Mouse (Mus musculus): ENCODE results near the gene Gps1. TPM values are rescaled to one million over a fixed set of nuclear protein-coding genes. Genes with fewer than 3 reads are reported as not detected.

Gene Gps1
- polyA plus RNA-seq, 1 experiment from 2014 or later = 207 TPM

DNA sequence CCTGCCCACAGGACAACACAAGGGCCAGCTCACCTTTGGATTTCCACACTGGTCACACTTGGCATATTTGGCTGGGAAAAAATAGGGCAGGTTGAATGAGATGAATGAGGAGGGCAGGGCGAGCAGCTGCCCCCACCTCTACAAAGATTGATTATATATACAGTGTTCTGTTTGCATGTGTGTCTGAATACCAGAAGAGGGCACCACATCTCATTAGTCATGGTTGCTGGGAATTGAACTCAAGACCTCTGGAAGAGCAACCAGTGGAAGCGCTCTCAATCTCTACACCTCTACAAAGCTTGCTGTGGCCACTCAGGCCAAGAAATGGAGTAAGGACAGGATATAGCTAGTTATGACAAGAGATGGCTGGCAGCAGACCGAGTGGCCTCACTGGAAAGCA, 5.7 kb downstream of the Gps1 start:
- Histone ChIP-seq H3K36me3 (peaks cover 86% of the 10 kb centered on the region), H3K9me3 (no peaks in the 10 kb centered on the region), H3K9ac (no peak overlapping the region), H3K4me2 (no peak overlapping the region), H3K4me1 (peaks cover 19% of the 10 kb centered on the region), H3K4me3 (no peak overlapping the region), H3K27ac (no peak overlapping the region), H3K27me3 (no peaks in the 10 kb centered on the region)
- no peak for ATAC-seq (ENCODE audit: insufficient number of reproducible peaks, low FRiP score, low TSS enrichment, low read depth)
- WGBS = 87% methylated on average over 3 of the region's 3 CpGs

DNA sequence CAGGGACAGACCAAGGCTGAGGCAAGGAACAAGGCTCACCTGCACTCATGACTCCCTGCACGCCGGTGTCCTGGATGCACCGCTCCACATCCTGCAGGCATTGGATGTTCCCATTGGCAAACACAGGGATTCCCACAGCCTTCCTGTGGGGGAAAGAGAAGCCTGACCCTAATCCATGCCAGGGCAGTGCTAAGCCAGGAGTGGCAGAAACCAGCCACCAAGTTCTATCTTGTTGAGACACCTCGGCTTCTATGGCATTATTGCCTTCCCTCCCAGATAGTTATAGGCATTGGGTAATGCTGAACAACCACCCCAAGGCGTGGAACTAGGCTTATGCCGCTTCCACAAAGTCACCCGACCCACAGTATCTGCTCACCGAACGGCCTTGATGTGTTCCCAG, 8.6 kb downstream of the Gps1 start:
- no peak overlapping the region for H3K4me3 ChIP-seq

DNA sequence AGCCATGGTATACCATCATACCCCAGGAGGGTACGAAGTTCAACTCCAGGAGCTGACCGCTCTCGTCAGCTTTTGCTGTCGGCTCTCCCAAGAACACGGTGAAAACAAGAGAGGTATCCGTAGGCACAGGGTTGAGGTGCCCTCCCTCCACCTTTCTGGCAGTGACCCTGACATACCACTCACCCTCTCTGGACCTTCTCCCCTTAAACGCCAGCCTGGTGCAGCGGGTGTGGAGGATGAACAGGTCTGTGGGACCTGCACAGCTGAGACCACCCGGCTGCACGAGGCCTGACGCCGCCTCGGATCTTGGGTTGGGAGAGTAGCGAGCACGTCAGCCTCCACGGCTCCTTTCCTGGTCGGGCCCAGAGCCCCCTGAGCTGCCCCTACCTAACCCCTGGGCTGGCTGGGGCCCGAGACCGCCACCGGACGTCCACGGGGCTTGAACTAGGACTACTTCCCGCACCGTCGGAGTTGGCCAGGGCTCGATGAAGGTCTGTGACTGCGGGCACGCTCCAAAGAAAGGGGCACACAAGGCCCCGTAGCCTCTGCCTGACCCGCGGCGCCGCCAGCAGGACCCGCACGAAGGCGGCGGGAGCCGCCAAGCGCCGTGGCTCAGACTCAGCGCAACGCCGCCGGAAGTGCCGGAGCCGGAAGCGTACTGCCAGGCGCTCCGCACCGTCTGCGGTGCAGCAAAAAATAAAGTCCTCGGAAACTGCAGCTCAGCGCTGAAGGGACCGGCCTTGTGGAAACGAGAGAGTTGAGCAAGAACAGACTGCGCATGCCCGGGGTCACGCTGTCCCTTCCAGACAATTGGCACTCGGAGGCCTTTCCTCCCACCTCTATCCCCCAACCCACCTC, 11.9 kb downstream of the Gps1 start, which contains the start of gene Dus1l:
Gene Dus1l, minus strand, starts transcription at position 648 of the 858 bp plus-strand sequence.
- no peaks in the 10 kb centered on the region for H3K9me3 ChIP-seq
- H3K27me3 ChIP-seq = no peaks in the 10 kb centered on the region
- H3K4me2 ChIP-seq = peak within 1 kb of the TSS; percentile 90
- peak; percentile 84 for ATAC-seq (ENCODE audit: insufficient number of reproducible peaks, low FRiP score, low TSS enrichment, low read depth)
- H3K36me3 ChIP-seq = peaks cover 38% of the 10 kb centered on the region
- H3K27ac ChIP-seq = peak within 1 kb of the TSS; percentile 77
- peak within 1 kb of the TSS; percentile 100 for H3K4me3 ChIP-seq
- WGBS = 2% methylated on average over 59 of the region's 59 CpGs
- peak within 1 kb of the TSS; percentile 99 for H3K9ac ChIP-seq
- H3K4me1 ChIP-seq = peaks cover 32% of the 10 kb centered on the region

More for the DNA sequence above, 8.6 kb downstream of the Gps1 start:
- no peak for ATAC-seq (ENCODE audit: insufficient number of reproducible peaks, low FRiP score, low TSS enrichment, low read depth)
- Histone ChIP-seq H3K27me3 (no peaks in the 10 kb centered on the region), H3K27ac (no peak overlapping the region), H3K9ac (no peak overlapping the region), H3K4me2 (no peak overlapping the region), H3K9me3 (no peaks in the 10 kb centered on the region), H3K4me1 (peaks cover 22% of the 10 kb centered on the region), H3K36me3 (peaks cover 69% of the 10 kb centered on the region)
- WGBS = 93% methylated on average over 9 of the region's 9 CpGs

DNA sequence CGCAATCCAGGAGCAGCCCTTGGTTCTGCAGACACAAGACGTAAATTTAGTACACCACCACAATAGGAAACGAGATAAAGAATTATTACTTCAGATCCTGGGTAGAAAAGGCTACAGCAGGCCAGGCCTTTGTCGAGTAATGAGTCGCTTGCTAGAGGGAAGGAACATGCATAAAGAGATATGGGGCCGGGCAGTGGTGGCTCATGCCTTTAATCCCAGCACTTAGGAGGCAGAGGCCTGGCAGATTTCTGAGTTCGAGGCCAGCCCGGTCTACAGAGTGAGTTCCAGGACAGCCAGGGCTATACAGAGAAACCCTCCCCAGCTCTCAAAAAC, 12.5 kb downstream of the Gps1 start:
- peaks cover 32% of the 10 kb centered on the region for H3K4me1 ChIP-seq
- 31% methylated on average over 8 of the region's 8 CpGs for WGBS
- peak overlapping the region; percentile 68 for H3K27ac ChIP-seq
- H3K4me2 ChIP-seq = peak overlapping the region; percentile 90
- peaks cover 32% of the 10 kb centered on the region for H3K36me3 ChIP-seq
- peak overlapping the region; percentile 100 for H3K4me3 ChIP-seq
- H3K27me3 ChIP-seq = no peaks in the 10 kb centered on the region
- ATAC-seq (ENCODE audit: insufficient number of reproducible peaks, low FRiP score, low TSS enrichment, low read depth) = no peak
- H3K9me3 ChIP-seq = no peaks in the 10 kb centered on the region
- H3K9ac ChIP-seq = no peak overlapping the region

DNA sequence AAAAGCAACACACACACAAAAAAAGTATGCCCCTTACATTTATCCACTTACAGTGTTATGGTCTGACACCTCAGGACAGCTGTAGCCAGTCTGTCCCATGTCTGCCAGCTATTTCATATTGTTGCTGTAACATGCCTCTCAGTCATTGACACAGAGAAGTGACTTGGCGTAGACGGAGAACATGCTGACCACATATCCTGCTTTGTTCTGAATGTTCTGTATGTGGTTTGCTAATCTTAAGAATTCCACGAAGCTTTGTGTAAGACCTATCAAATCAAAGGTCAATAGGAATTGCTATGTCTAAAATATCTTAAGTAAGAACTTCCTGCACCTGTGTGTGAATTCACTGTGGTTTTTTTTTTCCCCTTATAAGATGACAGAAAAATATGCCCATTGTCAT, 14.2 kb downstream of the Gps1 start:
- WGBS = 91% methylated on average over 3 of the region's 3 CpGs
- no peak for ATAC-seq (ENCODE audit: insufficient number of reproducible peaks, low FRiP score, low TSS enrichment, low read depth)

DNA sequence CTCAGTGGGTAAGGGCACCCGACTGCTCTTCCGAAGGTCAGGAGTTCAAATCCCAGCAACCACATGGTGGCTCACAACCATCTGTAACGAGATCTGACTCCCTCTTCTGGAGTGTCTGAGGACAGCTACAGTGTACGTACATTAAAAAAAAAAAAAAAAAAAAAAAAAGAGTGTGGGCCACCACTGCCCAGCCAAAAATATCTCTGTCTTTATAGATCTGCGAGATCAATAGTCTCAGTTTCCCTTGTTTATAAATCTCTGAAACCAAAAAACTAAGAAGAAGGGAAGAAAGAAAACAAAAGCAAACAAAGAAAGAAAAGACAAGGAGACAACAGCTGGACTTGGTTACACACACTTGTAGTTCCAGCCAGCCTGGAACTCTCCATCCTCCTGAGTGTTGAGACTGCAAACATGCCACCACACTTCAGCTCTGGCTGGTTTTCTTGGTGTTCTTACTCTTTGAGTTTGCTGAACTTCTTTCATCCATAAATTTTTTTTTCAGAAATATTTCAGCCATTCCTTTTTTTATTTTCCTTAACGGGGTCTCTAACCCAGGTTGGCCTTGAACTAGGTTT, 15.3 kb downstream of the Gps1 start:
- H3K36me3 ChIP-seq = peaks cover 4% of the 10 kb centered on the region
- H3K9me3 ChIP-seq = no peaks in the 10 kb centered on the region
- ATAC-seq (ENCODE audit: insufficient number of reproducible peaks, low FRiP score, low TSS enrichment, low read depth) = no peak
- 64% methylated on average over 6 of the region's 6 CpGs for WGBS
- no peak overlapping the region for H3K9ac ChIP-seq
- no peaks in the 10 kb centered on the region for H3K27me3 ChIP-seq
- H3K4me3 ChIP-seq = no peak overlapping the region
- H3K27ac ChIP-seq = peak overlapping the region; percentile 60; the same call in 1 of the 2 replicates
- no peak overlapping the region for H3K4me2 ChIP-seq
- peaks cover 29% of the 10 kb centered on the region for H3K4me1 ChIP-seq

More for the DNA sequence above, 14.2 kb downstream of the Gps1 start:
- peaks cover 32% of the 10 kb centered on the region for H3K4me1 ChIP-seq
- H3K9me3 ChIP-seq = no peaks in the 10 kb centered on the region
- no peaks in the 10 kb centered on the region for H3K27me3 ChIP-seq
- H3K4me3 ChIP-seq = no peak overlapping the region
- H3K9ac ChIP-seq = no peak overlapping the region
- peaks cover 16% of the 10 kb centered on the region for H3K36me3 ChIP-seq
- H3K27ac ChIP-seq = no peak overlapping the region
- no peak overlapping the region for H3K4me2 ChIP-seq

DNA sequence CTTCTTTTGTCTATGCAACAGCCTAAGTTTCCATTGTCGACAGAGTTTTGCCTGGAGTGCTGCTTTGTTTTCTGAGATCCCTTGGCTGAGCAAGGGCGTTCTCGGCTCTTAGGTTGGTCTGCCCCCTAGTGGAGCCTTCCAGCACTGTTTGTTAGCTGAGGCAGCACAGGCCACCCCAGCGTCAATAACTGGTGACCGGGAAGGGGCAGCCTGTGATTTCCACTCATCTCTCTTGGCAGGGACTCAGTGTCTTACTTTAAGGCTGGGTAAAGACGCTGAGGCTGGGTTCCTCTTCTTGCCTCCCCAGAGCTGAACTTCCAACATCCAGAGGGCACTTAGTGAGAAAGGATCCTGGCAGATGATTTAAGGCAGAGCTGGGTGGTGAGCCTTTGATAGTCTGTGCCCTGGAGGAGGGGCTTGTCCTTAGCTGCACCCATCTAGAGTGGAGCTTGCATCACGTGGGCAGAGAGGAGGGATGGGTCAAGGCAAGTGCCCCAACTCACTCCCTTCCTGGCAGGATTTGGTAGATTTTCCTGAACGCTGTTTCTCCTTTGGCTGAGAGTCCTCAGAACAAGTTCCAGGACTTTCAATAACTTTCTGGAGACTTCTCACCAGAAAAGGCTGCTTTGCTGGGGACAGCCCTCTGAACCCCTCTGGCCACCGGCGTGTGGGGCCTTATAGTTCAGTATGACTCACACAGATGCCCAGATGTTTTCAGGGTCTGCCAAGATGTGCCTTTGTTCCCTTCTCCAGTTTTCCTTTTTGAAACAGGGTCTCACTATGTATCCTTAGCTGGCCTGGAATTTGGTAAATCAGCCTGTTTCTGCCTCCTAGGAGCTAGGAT, 16.2 kb downstream of the Gps1 start:
- WGBS = 5% methylated on average over 10 of the region's 10 CpGs
- H3K4me1 ChIP-seq = peaks cover 20% of the 10 kb centered on the region
- peak overlapping the region; percentile 8; the same call in 1 of the 2 replicates for H3K4me2 ChIP-seq
- no peak overlapping the region for H3K4me3 ChIP-seq
- H3K9me3 ChIP-seq = no peaks in the 10 kb centered on the region
- ATAC-seq (ENCODE audit: insufficient number of reproducible peaks, low FRiP score, low TSS enrichment, low read depth) = peak; percentile 69
- peak overlapping the region; percentile 60 for H3K27ac ChIP-seq
- peaks cover 5% of the 10 kb centered on the region; the same call in 1 of the 2 replicates for H3K36me3 ChIP-seq
- H3K9ac ChIP-seq = no peak overlapping the region
- no peaks in the 10 kb centered on the region for H3K27me3 ChIP-seq

DNA sequence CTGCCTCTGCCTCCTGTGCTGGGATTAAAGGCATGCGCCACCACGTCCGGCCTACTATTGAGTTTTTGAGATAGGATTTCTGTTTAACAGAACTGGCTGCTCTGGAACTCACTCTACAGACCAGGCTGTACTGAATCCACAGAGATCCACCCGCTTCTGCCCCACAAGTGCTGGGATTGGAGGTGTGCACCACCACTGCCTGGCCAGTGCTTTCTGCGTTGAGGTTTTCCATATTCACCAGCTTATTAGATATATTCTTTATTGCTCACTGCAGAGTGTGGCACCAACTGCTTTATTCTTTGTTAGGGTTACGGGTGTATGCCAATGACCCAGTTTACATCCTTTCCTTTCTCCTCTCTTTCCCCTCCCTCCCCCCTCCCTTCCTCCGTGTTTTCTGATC, 20.2 kb downstream of the Gps1 start:
- WGBS = 75% methylated on average over 7 of the region's 7 CpGs
- no peaks in the 10 kb centered on the region for H3K9me3 ChIP-seq
- no peak overlapping the region for H3K4me3 ChIP-seq
- ATAC-seq (ENCODE audit: insufficient number of reproducible peaks, low FRiP score, low TSS enrichment, low read depth) = no peak
- H3K36me3 ChIP-seq = peaks cover 44% of the 10 kb centered on the region
- H3K4me1 ChIP-seq = peaks cover 10% of the 10 kb centered on the region
- no peaks in the 10 kb centered on the region for H3K27me3 ChIP-seq
- no peak overlapping the region for H3K4me2 ChIP-seq
- H3K27ac ChIP-seq = no peak overlapping the region
- H3K9ac ChIP-seq = no peak overlapping the region

DNA sequence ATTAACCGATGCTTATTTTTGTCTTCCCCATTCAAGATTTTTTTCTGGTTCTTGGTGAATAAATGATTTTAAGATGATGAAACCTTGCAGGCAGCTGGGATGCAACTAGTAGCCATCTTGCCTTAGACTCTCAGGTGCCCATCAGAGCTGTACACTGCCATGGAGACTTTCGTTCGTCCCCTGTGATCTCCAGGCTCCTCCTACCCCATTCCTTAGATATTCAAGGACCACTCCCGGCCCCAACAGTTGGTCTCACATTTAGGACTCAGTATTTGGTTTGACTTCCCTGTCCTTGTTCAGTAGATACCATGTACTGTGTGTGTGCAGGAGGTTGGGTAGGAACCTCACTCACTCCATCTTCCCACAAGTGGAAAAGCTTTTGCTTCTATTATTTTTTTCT, 20.7 kb downstream of the Gps1 start:
- peaks cover 49% of the 10 kb centered on the region for H3K36me3 ChIP-seq
- H3K4me1 ChIP-seq = peaks cover 10% of the 10 kb centered on the region
- no peak for ATAC-seq (ENCODE audit: insufficient number of reproducible peaks, low FRiP score, low TSS enrichment, low read depth)
- no peaks in the 10 kb centered on the region for H3K9me3 ChIP-seq
- no peak overlapping the region for H3K27ac ChIP-seq
- H3K27me3 ChIP-seq = no peaks in the 10 kb centered on the region
- H3K9ac ChIP-seq = no peak overlapping the region
- no peak overlapping the region for H3K4me2 ChIP-seq
- WGBS = 72% methylated on average over 4 of the region's 4 CpGs
- no peak overlapping the region for H3K4me3 ChIP-seq

DNA sequence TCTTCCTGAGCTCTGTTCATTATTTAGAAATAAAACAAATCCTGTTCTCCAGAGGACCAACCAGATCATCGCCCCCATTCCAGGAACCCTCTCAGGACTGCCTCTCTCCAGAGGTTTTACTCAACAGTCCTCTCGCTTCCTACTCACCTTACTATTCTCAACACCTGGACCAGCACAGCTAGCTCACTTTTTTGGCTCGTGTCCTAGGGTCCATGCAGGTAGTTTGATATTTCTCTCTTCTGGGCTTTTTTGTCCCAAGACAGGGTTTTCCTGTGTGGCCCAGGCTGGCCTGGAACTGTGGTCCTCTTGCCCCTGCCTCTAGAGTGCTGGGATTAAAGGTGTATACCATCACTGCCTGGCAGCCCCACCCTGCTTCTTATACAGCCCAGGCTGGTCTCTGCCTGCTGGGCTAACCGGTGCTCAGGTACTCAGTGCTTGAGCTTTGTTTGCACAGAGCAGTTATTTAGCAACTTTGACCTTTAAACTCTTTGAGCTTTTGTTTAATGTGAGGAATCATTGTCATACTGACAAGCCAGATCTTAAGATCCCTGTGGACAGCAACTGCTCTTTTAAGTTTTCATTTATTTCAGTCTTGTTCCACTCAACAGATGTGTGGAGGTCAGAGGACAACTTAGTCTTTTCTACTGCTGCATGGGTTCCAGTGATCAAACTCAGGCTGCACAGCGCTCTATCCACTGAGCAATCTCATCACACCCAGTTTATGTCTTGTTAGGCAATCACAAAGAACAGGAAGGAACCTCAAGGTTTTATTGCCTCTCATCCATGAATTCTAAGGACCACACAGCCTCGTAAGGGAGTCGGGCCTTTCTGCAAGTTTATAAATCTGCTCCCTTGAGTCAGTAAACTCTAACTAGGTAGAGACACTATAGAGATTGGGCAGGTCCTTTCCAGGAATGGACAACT, 21.6 kb downstream of the Gps1 start:
- no peaks in the 10 kb centered on the region for H3K9me3 ChIP-seq
- no peaks in the 10 kb centered on the region for H3K27me3 ChIP-seq
- H3K4me1 ChIP-seq = peaks cover 2% of the 10 kb centered on the region
- H3K4me3 ChIP-seq = no peak overlapping the region
- H3K4me2 ChIP-seq = no peak overlapping the region
- ATAC-seq (ENCODE audit: insufficient number of reproducible peaks, low FRiP score, low TSS enrichment, low read depth) = no peak
- H3K9ac ChIP-seq = no peak overlapping the region
- 80% methylated on average over 7 of the region's 7 CpGs for WGBS
- peaks cover 58% of the 10 kb centered on the region for H3K36me3 ChIP-seq
- no peak overlapping the region for H3K27ac ChIP-seq

DNA sequence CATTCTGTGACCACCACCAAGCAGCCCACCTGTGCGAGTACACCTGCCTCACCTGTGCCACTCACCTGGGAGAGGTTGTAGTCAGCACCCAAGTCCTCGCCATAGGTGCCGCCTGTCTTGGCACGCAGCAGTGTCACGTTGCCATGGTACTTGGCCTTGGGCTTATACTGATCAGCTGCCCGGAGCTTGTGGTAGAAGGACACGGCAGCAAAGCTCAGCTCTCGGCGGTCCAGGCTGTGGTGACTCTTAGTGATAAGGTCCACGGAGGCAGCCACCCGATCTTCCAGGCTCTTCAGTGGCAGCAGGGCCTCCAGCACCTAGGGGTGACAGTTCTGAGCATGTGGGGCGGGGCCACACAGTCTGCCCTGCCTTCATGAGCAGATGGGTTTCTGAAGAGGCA, 23.9 kb downstream of the Gps1 start:
- no peak overlapping the region for H3K4me3 ChIP-seq
- WGBS = 92% methylated on average over 12 of the region's 12 CpGs
- no peaks in the 10 kb centered on the region for H3K4me1 ChIP-seq
- H3K36me3 ChIP-seq = peaks cover 82% of the 10 kb centered on the region
- no peak overlapping the region for H3K9ac ChIP-seq
- H3K4me2 ChIP-seq = no peak overlapping the region
- H3K27ac ChIP-seq = no peak overlapping the region
- no peak for ATAC-seq (ENCODE audit: insufficient number of reproducible peaks, low FRiP score, low TSS enrichment, low read depth)
- no peaks in the 10 kb centered on the region for H3K9me3 ChIP-seq
- no peaks in the 10 kb centered on the region for H3K27me3 ChIP-seq
